Mouse (Mus musculus) right cerebral cortex, postnatal 4 days (tissue): Measurements from ENCODE around the gene Ndst2.
A peak's percentile ranks its signal among the peaks of the same experiment; 100 is the strongest.

Source experiments
- DNase-seq: peaks from one replicate; pipeline ENCODE4 v3.0.0-alpha.2; 2022

Ndst2 gene

GRCm38 (mm10) chr14:20733952-20734774 lies at the start of gene Ndst2:
TSS of gene Ndst2 (minus strand) at chr14:20734562.
- peak; percentile 76 for DNase-seq

DNA sequence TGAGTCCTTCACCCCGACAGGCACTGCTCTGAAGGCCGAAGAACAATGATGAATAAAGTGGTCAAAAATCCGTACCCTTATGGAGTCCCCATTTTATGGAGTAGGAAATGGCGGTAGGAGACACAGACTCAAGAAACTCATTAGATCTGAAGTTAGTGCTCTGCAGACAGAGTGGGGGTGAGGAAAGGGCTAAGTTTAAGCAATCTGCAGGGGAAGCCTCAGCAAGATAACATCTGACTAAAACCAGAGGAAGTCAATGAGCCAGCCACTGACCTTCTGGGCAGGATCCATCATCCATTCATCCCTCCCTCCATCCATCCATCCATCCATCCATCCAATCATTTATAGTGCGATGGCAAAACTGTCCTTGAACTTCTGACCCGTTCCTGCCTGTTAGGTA lies 49.2 kb upstream of the Ndst2 start:
- DNase-seq = no peak

GRCm38 (mm10) chr14:20782860-20783259 lies 48.5 kb upstream of the Ndst2 start:
- DNase-seq = no peak

- DNase-seq = no peak
Measured at GRCm38 (mm10) chr14:20780217-20780616, 45.9 kb upstream of the Ndst2 start.

DNA sequence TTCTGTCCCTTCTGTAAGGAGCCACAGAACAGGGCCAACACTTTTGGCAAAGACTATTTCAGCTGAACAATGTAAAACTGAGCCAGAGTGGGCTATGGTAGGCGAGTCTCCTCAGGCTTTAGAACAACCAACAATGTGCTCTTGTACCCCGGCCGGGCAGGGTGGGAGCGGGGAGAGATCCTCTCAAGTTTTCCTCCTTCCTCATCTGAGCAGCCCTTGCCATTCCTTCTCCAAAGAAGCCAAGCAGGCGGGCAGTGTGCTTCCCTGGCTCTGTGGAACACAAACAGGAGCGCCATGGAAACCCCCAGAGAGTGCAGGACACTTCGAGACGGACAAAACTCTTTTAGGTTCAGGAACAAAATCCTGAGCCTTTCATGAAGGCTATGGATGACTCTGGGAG lies 44.1 kb upstream of the Ndst2 start:
- no peak for DNase-seq

DNA sequence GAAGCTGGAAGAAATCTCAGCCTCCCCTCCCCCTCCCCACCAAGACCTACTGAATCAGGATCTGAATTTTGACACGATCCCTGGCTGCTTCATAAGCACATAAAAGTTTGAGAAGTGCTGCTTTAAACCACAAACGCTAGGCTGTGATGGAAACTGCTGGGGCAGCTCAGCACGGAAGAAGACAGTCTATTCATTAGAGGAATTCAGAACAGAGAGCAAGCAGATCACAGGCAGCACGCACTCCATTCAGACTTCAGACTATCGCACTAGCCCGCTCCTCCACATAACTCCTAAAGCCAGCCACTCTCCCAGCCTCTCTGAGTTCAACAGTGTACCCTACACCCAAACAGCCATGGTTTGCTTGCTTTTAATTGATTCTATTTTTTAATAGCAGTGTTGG lies 41.3 kb upstream of the Ndst2 start:
- DNase-seq = no peak

DNA sequence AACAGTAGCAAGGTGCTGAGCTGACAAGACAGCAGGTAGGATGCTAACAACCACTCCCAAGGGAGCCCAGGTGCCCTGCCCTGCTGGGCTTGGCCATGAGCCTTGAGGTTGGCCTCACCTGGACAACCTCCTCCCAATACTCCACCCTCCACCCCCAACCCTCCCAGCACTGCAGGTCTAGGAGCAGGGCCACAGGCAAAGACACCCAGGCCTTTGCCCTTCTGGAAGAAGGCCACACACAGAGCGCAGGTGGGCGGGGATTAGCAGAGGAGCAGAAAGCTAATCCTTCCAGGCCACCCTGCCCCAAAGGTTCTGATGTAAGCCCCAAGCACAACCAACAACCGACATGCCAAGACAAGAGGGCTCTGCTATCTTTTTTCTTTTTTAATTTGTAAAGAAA lies 39.0 kb upstream of the Ndst2 start:
- no peak for DNase-seq

- DNase-seq = no peak
Measured at GRCm38 (mm10) chr14:20772808-20773207, 38.4 kb upstream of the Ndst2 start.

- DNase-seq = no peak
Measured at GRCm38 (mm10) chr14:20771941-20772340, 37.6 kb upstream of the Ndst2 start.

DNA sequence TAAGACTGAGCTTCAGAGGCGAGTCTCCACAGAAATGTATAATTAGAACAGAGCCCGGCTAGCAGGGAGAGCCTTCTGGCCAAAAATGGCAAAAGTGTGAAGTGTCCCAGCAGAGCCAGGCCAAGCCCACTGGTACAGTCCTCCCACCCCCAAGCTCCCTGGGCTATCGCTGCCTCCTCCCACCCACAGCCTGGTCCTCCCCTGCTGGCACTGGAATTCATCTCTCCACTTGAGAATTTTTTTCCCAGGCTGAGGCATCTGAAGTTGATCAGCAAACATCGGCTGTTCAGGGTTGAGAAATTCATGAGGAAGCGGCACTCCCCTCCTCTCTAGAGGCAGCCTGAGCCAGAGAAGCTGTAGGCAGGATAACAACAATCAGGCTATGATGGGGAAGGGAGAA lies 34.2 kb upstream of the Ndst2 start:
- no peak for DNase-seq

DNA sequence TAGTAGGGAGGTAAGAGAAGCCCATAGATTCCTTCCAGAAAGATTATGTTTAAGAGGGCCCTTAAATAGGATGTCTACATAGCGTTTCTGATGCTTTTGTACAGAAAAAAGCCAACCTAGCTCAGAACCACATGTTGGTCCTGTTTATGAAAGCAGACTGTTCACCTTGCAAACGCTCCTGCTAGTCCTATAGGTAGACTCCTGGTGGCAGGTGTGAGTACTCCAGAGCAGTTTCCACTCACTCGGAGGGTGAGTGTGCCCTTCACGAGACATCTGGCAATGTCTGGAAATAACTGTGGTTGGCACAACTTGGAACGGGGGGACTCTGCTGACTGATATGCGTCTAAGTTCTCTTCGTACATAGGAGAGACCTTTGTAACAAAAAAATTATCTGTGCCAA lies 33.6 kb upstream of the Ndst2 start:
- no peak for DNase-seq

GRCm38 (mm10) chr14:20765642-20766258 lies 31.4 kb upstream of the Ndst2 start:
- peak; percentile 97 for DNase-seq

GRCm38 (mm10) chr14:20764942-20765341 lies 30.6 kb upstream of the Ndst2 start:
- no peak for DNase-seq

- DNase-seq = no peak
Measured at GRCm38 (mm10) chr14:20758768-20759435, 24.5 kb upstream of the Ndst2 start.

DNA sequence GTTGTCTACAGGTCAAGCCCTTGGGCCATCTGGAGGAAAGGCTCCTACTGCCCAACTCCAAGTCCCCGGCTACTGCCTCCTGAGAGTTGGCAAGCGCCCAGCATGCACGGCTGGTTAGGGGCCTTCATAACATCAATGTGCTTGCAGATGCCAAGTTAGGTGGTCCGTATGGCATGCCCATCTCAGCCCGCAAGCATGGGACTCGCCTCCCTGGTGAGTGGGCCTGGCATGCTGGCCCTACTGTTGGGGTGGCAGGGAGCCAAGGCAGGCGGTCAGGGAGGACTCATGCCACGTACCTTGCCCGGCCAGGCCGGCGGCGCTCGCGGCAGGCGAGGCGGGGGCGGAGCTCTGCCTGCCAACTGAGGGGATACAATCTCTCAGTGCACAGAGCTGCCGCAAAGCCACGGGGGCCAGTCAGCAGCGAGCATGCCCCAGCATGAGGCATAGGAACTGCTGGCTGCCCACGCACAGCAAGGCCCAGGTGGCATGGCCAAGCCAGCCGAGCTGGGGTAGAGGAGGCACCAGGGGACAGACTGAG lies 23.1 kb upstream of the Ndst2 start:
- DNase-seq = peak; percentile 25

DNA sequence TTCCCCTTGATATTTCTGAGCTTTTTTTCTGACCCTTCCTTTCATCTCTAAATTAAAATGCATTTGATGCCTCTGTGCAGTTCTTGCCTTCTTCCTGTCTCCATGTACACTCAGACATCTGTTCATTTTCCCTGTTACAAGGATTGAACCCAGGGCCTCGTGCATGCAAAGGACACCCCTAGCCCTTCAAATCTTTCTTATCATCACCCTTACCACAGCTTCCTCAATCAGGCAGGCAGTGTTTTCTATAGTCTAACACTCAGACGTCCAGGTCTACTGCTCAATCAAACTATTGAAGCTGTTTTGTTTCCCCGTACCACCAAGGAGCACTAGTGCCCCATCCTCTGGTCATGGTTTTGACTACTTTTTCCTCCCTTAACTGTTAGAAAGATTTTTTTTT lies 19.4 kb upstream of the Ndst2 start:
- no peak for DNase-seq

GRCm38 (mm10) chr14:20750503-20750902 lies 16.1 kb upstream of the Ndst2 start:
- no peak for DNase-seq

DNA sequence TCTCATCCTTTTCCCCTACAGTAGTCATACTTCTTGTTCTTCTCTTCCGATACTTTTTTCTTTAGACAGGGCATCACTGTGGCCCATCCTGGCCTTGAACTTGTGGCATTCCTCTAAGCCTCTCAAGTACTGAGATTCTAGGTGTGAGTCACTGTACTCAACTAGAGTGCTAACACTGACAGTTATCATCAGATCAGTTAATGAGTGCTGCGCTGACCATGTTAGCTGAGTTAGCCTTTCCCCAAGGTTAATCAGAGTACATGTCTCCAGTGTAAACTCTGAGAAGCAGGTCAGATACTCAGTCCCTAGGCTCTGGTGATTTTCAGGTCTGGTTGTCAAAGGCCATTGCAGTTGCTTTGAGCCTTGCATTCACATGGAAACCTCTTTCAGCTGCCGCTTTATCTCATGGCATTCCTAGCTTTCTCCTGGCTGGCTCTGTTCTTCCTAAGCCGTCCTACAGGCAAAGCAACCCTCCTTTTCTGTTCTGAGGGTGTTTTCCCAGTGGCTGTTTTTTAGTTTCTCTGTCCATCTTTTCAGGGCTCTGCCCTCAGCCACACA lies 15.2 kb upstream of the Ndst2 start:
- no peak for DNase-seq

DNA sequence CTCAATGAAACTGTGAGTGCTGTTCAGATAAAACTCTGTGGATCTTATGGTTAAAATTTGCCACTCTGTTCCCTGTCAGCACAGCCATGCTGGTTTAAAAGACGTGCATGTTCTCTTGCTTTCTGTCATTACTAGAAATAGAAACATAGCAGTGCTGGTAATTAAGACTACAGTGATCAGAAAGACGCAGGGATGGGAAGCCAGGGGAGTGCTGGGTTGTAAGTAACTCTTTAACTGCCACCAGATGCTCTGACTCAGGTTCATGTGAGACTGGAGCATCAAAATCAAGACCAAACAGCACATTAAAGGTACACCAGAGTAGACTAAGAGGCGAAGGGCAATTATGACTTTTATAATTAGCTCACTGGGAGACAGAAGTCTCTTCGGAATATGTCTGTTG lies 14.0 kb upstream of the Ndst2 start:
- DNase-seq = no peak

GRCm38 (mm10) chr14:20746935-20747334 lies 12.6 kb upstream of the Ndst2 start:
- DNase-seq = no peak

DNA sequence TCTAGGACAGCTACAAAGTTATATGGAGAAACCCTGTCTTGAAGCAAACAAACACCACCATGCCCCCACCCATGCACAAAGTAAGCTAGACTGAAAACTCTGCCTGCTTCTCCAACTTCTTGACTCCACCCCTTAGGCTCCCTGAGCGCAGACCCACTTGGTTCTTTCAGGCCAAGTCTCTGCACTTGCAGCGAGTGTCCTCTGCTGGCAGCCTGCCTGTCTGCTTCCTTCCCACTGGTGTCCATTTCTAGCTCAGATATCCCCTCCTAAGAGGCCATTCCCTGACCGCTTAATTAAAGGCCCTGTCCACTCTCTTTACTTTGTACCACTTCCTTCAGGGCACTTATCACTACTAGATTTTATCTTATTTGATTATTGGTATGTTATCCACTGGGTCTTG lies 9.3 kb upstream of the Ndst2 start:
- DNase-seq = no peak

DNA sequence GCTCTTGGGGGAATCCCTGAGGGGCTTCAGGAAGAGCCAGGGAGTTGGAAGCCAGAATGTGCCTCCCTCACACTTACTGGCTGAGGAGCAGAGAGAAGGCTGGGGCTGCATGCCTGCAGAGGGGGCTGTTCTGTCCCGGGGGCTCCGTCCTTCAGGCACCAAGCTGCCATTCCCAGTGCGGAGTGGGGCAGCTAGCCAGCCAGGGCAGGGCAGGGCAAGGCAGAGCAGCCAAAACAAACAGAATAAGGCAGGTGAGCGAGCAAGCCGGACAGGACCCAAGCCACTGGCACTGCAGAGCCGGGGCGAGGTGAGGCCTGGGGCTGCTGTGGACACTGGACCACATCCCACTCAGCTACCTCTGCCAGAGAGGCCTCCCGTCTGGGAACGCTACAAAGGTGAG lies 6.9 kb upstream of the Ndst2 start:
- no peak for DNase-seq

DNA sequence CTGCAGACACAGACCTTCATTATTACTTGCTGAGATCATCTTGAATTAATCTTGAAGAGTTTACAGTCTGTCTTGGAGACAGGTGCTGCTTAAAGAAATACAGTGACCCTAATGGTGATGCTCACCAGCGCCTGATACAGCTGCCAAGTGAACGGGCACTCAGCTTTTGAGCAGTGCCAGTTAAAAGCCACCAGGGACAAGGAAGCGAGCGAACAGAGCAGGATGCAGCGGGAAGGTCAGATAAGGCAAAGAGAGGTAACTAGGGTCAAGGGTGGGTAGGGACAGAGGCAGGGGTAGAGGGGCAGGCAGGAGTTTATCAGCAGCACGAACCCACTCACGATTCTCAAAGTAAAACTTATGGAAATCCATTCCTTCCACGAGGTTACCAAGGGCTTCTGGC lies 4.1 kb upstream of the Ndst2 start:
- DNase-seq = no peak

- DNase-seq = peak; percentile 46
Measured at GRCm38 (mm10) chr14:20737306-20737705, 2.9 kb upstream of the Ndst2 start.
